Mouse (Mus musculus): ENCODE data around the gene Gid8.

DNA sequence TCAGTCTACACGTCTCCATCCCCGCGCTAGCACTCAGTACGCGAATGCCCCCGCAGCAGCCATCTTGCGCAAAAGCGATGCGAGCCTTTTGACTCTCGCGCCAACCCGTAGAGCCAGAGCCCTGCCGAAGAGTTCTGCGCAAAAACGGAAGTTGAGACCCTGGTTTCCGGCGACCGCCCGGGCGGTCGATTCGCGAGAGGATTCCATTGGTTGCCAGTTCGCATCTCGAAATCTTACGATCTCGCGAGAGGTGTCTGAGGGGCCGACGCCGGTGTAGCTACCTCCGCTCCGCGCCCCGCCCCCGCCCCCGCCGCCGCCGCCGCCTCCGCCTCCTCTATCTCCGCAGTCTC is at the start of gene Gid8, which contains the start of gene Dido1:
- no peak for TF ChIP-seq CTCF (conservative IDR thresholded peaks at IDR 0.05 in 1 of 2, IDR thresholded peaks at IDR 0.05 in 1 of 2; ENCODE audit: low read depth in 2 of 2, low read length in 2 of 2)
- peak; percentile 93 for TF ChIP-seq HCFC1 (IDR thresholded peaks at IDR 0.05; ENCODE audit: low read depth, low read length)
- no peak for TF ChIP-seq ZMIZ1 (IDR thresholded peaks at IDR 0.05; ENCODE audit: low read depth, low read length)
- TF ChIP-seq PAX5 (IDR thresholded peaks at IDR 0.05; ENCODE audit: low read length), result no peak
- no peak for TF ChIP-seq UBTF (IDR thresholded peaks at IDR 0.05; ENCODE audit: low read depth, low read length)
- no peak for TF ChIP-seq RCOR1 (conservative IDR thresholded peaks at IDR 0.05; ENCODE audit: low read depth, low read length)
- no peak for TF ChIP-seq EP300 (IDR thresholded peaks at IDR 0.05; ENCODE audit: low read length)
- peak; percentile 98 for TF ChIP-seq CHD2 (IDR thresholded peaks at IDR 0.05; ENCODE audit: low read length)
- no peak; the same call in 1 of the 2 replicates for TF ChIP-seq IRF4 (IDR thresholded peaks at IDR 0.05; ENCODE audit: low read depth, low read length)
- no peak for TF ChIP-seq MAFK (IDR thresholded peaks at IDR 0.05; ENCODE audit: insufficient replicate concordance, low read length)
- 0 out of 2 replicates have a peak, but pooled peaks have one; percentile 55 for TF ChIP-seq E2F4 (IDR thresholded peaks at IDR 0.05; ENCODE audit: insufficient replicate concordance, low read depth, low read length)
- TF ChIP-seq SIN3A (IDR thresholded peaks at IDR 0.05; ENCODE audit: low read length), result peak; percentile 38
- TF ChIP-seq GABPA (IDR thresholded peaks at IDR 0.05; ENCODE audit: insufficient replicate concordance, low read depth, low read length), result no peak; the same call in 1 of the 2 replicates

Data from CH12.LX (cell line).